Mouse (Mus musculus): ENCODE data around the gene Asb2.

Gene Asb2

DNA sequence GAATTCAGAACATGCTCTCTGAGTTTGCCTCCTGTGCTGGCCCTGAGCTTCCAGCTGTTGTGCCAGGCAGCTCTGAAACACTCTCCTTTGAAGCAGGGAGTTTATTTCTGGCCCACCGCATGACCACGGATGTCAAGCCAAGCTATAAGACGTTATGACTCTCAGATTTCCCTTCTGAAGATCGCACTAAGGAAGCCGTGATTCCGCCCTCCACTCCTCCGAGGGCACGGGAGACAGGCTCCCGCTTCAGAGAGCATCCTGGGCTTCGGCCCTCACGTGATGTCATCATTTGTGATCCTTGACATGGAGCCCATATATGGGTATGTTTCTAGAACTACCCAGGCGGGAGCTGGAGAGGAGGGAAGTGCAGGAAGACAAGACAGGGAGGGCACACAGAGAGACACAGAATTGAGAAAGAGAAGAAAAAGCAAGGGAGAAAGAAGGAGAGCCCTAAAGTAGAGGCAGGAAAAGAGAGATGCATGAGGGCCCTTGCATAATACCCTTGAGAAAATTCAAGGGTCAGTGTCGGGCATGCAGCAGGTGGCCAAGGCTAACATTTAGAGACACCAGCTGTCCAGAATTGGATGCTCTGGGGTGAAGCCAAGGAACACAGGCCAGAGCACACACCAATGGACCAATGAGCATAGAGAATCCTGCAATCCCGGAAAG is at the start of gene Asb2:
Gene Asb2, minus strand, starts transcription at position 256 of the 669 bp plus-strand sequence.
- DNase-seq (ENCODE audit: low spot score in 2 of 2), result no peak

GRCm38 (mm10) chr12:103404131-103404530 is 48.3 kb upstream of the Asb2 start:
- DNase-seq (ENCODE audit: low spot score in 2 of 2), result no peak

DNA sequence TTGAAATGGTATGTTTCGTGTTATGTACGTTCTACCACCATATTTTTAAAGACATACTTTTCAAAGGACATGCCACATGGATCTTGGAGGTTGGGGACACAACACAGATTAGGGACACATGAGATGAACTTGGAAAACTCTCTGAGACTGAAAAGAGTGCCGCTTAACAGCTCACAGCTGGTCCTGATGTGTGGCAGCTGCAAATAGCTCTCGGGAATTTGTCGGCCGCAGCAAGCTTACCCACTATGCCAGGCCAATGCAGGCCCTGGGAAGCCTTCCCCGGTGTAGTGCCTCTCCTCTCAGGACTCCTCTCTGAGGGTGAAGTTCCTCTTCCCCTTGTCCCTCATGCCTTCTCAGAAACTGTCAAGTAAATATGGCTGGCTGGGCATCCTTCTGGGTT is 41.0 kb upstream of the Asb2 start:
- DNase-seq (ENCODE audit: low spot score in 2 of 2), result no peak

DNA sequence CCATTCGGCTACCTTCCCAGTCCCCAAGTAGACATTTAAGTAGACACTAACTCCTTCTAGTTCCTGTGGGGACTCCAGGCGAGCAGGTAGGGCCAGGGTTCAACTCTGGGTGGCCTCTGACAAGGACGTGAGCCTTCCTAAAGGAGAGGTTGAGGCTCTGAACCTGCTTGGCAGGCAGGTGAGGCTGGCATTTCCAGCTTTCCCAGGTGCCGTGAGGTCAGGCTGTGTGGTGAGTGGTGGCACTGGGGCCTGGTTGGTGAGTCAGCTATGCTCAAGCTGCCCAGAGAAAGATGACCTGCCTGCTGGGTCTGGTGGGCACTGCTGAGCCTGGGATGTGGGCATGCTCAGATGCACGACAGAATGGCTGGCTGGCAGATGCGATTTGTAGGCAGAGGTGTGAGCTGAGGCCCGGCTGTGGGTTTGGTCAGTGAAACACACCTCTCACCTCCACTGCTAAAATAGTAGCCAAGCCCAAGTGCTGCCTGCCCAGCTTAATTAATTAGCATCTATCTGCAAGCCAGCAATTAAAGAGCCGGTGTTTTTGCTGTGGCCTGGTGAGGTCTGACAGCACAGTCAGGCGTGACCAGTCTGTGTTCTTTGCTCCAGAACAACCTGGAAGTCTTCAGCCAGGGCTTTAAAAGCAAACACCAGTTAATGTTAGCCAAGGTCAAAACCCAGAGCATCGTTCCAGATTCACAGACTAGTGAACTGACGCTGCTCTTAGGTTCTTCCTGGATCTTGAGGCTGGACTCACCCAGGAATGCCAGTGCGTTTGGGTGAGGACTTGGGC is 39.9 kb upstream of the Asb2 start:
- DNase-seq (ENCODE audit: low spot score in 2 of 2), result peak; percentile 46 to 70

DNA sequence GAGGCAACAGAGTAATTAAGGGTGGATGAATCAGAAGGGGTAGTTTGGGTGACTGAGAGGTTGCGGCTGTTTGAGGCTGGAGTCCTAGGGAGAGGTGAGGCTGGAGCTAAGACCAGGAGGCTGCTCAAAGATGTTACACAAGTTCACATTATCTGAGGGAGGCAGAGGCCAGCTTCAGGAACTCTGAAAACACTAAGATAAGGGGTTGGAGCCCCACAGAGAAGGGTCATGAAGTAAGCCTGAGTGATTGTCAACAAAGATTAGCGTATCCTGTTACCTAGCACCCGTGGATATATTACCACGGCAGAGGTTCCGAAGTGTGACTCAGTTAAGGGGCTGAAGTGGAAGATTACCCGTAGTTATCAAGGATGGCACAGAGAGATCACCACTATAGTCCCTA is 37.7 kb upstream of the Asb2 start:
- no peak for DNase-seq (ENCODE audit: low spot score in 2 of 2)

DNA sequence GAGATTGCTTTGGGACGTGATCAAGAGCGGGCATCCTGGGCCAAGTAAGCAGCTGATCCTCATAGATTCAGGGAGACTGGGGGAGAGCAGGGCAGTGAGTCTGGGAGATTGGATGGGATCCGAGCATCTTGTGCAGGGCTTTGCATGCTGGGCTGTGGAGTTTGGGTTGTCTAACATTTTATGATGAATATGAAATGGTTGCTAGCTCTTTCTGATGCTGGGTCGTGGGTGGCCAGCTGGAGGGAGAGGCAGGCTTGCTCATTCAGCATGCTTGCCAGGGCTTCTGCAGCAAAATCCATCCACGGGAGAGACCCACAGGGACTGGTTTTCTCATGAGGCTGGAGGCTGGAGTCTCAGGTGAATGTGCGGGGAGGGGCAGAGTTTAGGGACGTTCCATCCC is 35.3 kb upstream of the Asb2 start:
- no peak for DNase-seq (ENCODE audit: low spot score in 2 of 2)

DNA sequence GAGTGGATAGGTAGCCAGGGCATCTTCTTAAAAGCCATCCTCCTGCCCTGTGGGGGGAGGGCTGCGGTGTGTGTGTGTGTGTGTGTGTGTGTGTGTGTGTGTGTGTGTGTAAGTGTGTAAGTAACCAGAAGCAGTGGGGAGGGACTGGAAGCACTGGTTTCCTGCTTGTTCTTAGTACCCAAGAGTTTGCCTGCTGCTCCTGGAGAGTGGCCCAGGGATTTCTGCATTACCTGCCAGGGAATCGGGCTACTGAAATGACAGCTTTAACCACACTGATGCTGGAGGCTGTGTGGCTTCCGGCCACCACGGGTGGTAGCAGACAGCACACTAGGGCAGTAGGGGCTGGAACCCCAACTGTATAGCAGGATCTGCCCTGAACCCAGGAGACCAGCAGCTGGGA is 34.2 kb upstream of the Asb2 start:
- DNase-seq (ENCODE audit: low spot score in 2 of 2), result no peak

DNA sequence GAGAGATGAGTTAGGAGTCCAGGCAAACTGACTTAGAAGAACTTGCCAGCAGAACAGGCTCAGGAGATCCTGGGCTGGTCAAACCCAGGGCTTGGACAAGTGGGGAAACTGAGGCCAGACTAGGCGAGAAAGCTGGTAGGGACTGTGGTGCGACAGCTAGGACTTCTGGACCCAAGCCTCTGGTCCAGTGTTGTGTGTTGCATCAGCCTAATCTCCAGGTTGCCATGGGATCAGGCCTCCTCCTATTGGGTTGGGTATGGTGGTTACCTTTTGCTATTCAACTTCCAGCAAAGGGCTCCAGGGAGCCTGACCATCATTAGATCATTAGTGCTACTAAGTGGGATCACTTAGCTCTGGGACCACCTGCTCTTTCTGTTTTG is 33.5 kb upstream of the Asb2 start:
- no peak for DNase-seq (ENCODE audit: low spot score in 2 of 2)

DNA sequence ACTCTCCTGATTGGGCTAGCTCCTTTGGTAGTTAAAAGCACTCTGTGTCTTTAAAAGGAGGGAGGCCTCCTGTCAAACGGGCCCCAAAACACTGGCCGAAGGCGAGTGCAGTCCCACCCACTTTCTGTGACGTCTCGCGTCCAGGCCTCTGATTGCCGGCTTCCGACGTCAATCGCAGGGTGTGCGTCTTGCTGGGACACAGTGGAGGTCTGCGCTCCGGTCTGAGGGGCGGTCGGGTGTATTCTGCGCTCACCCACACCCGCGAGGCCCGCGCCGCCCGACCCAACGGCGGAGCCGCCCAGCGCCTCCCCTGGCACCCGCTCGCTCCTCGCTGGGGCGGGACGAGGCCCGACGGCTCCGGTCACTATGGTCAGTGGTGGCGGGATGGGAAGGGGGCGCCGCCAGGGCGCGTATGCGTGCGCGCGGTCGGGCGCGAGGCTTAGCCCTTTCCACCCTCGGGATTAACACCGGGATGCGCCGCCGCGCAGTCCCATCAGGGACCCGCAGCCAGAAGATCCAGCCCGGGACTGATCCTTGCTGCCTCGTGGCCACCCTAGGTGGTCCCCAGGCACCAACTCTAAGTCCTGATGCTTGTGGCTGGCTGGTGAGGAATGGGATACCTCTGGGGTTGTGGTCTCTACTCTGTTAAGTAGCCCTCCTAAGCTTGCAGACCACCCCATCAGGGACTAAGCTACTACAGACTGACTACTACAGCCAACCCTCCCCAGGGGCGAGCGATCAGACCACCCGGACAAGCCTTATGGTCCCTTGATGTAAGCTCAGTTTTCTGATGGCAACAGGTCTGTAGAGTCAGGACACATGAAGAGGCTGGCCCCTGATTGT is 32.9 kb upstream of the Asb2 start, which contains the start of gene Otub2:
Gene Otub2, plus strand, starts transcription at position 178 of the 843 bp plus-strand sequence.
- peak; percentile 96 to 97 for DNase-seq (ENCODE audit: low spot score in 2 of 2)

DNA sequence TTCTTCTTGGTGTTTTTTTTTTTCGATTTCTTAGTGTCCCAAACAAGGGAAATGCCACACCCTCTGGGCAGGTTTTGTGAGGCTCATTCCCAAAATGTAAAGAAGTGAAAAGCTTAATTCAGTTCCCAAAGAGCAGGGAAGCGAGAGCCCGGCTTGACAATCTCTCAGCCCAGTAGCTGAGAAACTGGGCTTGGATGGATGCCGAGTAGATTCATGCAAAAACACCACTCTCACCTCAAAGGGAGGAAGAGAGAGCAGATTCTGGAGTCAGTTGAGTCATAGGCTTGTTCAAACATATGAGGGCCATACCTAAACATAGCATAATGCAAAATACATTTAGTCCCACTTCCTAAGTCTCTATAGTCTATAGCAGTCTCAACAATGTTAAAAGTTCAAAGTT is 24.4 kb upstream of the Asb2 start:
- DNase-seq (ENCODE audit: low spot score in 2 of 2), result no peak

GRCm38 (mm10) chr12:103376774-103377173 is 21.0 kb upstream of the Asb2 start:
- no peak for DNase-seq (ENCODE audit: low spot score in 2 of 2)

- no peak for DNase-seq (ENCODE audit: low spot score in 2 of 2)
Observed at GRCm38 (mm10) chr12:103376124-103376523, 20.3 kb upstream of the Asb2 start.

- DNase-seq (ENCODE audit: low spot score in 2 of 2), result no peak
Observed at GRCm38 (mm10) chr12:103373530-103374236, 17.9 kb upstream of the Asb2 start.

DNA sequence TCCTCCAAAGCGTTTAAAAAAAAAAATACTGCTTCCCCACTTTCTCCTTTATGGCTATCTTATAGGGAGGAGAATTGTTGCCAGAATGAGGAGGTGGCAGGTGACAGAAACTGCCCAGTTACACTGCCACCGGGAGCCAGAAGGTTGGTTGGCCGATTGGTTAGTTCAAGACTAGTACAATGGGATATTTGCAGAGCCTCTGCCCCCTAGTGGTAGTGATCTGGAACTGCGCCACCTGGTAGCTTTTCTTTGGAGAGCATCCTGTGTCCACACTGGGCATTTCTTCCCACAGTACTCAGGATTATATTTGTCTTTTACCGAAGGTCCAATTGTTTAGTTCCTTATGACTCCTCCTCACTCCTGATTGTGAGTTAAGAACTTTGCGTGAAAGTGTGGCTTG is 15.9 kb upstream of the Asb2 start:
- DNase-seq (ENCODE audit: low spot score in 2 of 2), result peak in 1 of 2 experiments; percentile 47

- DNase-seq (ENCODE audit: low spot score in 2 of 2), result no peak
Observed at GRCm38 (mm10) chr12:103370861-103371260, 15.1 kb upstream of the Asb2 start.

- DNase-seq (ENCODE audit: low spot score in 2 of 2), result no peak
Observed at GRCm38 (mm10) chr12:103368777-103369176, 13.0 kb upstream of the Asb2 start.

- no peak for DNase-seq (ENCODE audit: low spot score in 2 of 2)
Observed at GRCm38 (mm10) chr12:103368326-103368669, 12.5 kb upstream of the Asb2 start.

DNA sequence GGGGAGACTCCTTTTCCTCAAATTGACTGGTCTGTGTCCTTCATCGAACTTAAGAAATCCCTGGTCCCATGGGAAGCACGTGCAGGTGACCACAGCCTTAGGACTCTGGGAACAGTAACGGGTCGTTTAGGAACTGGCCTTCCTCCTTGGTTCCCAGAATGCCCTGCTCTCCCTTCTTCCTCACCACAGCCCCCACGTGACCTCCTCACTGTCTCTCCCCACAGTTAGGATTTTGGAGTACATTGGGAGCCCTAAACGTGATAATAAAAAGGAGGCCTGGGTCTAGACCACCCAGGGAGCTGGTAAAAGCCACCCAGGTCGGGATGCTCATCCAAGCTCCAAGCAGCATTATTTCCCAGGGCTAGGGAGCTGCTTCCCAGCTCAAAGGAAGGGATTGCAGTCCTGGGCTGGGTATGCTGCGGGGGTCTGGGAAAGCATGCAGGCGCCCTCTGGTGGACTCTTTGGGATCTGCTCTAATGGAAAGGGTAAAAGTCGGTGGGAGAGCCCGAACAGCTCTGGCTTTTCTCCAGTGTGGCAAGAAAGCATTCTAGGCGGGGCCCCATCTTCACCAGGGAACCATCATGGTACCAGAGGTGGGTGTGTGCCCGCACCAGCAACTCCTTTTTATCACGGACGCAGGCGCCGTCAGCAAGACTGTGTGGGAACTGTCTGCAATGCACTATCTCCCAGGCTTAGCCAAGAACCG is 12.0 kb upstream of the Asb2 start:
- peak; percentile 43 to 58 for DNase-seq (ENCODE audit: low spot score in 2 of 2)

- DNase-seq (ENCODE audit: low spot score in 2 of 2), result no peak
Observed at GRCm38 (mm10) chr12:103367171-103367570, 11.4 kb upstream of the Asb2 start.

- no peak for DNase-seq (ENCODE audit: low spot score in 2 of 2)
Observed at GRCm38 (mm10) chr12:103362336-103362735, 6.5 kb upstream of the Asb2 start.

Measured in urinary bladder, postnatal 36 days (tissue).